Mouse (Mus musculus): ENCODE data around the gene Msmb.
A peak's percentile ranks its signal among the peaks of the same experiment; 100 is the strongest.
"Not testable (repeated sequence)": the region's sequence is repeated elsewhere in the genome, so short reads cannot be mapped to it uniquely, and the experiment has no call there.

The Msmb gene

DNA sequence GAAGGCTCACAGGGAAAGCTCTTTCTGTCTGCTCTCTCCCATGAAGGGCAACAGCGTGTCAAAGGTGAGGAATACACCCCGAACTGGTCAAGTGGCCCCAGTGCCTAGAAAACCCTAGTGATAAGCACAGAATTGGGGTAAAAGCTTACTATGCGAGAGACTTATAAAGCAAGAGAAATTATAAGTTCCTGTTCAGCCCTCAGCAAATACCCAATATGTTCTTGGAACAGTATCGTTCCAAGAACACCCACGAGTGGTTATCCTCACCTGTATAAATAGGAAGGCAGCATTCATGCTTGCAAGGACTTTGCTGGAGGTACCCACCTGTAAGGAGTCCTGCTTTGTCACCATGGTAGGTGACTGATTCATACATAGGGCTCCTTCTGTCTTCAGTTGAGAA lies at the start of gene Msmb:
Gene Msmb, plus strand, starts transcription at position 301 of the 400 bp plus-strand sequence.
- DNase-seq (ENCODE audit: low spot score in 2 of 2): no peak

DNA sequence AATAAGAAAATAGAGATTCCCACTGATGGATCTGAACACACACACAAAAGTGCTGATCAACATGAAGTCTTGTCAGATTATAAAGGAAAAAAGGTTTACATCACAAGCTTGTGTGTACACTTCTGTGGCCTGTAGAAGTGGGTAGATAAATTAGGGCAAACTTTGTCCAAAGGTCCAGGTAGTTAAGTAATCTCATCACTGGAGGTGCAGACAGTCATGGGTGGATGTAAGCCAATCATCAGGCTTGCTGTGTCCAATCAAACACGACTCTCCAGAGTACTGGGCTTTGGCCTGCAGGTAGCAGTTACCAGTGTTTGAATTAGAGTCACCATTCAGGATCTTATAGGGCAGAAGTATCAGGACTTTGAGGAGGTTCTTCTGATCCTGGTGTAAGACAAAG lies 48.8 kb upstream of the Msmb start:
- no peak for DNase-seq (ENCODE audit: low spot score in 2 of 2)

DNA sequence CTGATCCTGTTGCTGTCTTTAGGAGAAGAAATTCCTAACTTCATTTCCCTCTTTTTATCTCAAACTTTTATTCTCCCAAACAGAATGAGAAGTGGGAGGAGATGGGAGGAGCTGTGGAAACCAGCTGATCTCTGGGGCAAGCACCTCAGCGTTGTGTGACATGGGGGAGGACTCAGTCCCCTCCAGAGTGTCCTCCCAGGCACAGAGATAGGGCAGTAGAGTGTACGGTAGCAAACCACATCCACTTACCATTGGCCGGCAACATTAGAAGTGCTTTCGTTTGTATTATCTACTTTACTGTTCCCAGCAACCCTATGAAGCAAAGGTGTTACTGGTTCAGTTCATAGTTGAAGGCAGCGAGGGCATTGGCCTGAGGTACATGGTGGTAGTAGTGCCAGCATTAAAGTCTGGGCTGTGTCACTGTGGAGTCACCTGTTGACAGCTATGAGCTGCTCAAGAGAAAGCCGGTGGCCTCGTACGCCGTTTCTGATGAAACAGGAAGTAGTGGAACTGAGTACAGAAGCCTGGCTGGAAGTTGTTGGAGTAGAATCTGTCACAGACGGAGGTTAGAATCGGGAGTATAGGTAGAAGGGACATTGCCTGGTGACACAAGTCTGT lies 48.2 kb upstream of the Msmb start:
- DNase-seq (ENCODE audit: low spot score in 2 of 2): peak; percentile 22 to 29

DNA sequence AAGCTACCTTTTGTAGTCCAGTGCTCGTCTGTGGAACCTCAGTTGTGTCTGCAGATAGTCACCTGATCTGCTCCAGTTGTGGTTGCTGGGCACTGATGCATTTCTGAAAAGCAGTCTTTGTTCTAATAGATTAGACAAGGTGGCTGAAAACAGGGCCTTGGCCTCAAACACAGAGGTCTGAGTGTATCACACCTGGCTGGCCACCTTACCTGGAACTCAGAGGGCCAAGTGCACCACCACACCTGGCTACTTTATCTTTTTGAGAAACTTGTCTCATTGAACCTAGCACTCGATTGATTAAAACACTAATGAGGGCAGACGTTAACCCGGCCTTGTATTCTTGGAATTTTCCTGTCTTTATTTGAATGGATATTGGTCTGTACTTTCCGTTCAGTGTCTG lies 46.2 kb upstream of the Msmb start:
- DNase-seq (ENCODE audit: low spot score in 2 of 2): no peak

DNA sequence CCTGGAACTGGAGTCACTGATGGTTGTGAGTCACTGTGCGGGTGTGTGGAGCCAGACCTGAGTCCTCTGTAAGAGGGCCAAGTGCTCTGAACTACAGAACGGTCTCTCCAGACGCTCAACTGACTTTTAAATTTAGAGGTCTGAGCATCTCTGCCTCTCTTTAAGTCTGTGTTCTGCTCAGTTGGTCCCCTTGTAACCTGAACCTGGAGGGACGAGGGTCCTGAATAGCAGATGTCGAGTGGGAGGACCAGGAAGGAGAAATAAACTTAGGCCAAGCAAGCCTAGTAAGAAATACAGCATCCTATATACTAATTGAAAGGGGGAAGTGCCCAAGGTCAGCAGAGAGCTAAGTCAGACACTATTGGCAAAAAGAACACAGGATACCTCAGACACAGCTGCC lies 45.1 kb upstream of the Msmb start:
- DNase-seq (ENCODE audit: low spot score in 2 of 2): no peak

DNA sequence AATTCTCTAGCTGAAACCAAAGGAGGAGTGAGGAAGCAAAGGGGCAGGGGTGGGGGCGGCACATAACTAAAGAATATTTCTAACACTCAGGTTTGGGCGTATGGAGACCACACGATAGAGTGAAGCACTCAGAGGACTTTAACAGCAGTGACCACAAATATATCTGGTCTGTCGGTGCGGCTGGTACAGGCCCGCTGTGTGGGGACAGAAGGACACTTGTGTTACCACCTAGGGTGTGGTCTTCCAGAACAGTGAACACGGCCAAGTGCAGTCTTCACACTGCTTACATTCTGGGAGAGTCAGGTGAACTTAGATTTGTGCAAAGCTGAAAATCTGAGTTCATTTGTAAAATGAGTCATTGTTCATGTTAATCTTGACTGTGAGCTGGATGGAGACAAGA lies 44.1 kb upstream of the Msmb start:
- DNase-seq (ENCODE audit: low spot score in 2 of 2): no peak

DNA sequence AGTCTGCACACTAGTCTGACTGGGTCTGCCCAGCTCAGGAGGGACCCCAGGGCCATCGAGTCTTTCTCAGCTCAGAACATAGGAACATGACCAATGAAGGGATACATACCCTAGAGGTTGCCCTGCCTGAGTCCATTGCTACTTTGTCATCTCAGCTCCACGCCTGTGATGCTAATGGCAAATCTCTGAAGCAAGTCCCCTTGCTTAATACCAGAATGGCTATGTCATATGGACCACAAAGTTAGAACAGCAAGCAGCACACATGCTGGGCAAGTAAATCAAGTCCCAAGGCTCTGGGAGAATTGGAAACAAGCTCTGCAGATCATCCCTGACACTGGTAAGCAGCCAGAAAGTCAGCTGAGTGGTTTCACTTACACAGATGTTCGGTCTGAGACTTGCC lies 42.9 kb upstream of the Msmb start:
- peak in 1 of 2 experiments; percentile 19 for DNase-seq (ENCODE audit: low spot score in 2 of 2)

DNA sequence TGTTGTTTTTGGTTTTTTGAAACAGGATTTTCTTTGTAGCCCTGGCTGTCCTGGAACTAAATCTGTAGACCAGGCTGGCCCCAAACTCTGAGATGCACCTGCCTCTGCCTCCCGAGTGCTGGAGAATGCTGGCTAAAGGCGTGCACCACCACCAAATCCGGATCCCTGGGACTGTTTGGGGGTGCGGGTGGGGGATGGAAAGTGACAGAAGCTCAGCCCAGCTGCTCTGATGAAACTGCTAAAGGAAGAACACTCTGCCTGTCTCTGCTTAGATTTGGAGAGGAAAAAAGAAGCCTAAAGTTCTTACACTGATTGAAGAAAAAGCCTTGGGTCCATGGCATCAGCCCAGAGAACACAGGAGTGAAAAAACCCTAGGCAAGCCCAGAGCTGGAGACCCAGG lies 38.3 kb upstream of the Msmb start:
- no peak for DNase-seq (ENCODE audit: low spot score in 2 of 2)

DNA sequence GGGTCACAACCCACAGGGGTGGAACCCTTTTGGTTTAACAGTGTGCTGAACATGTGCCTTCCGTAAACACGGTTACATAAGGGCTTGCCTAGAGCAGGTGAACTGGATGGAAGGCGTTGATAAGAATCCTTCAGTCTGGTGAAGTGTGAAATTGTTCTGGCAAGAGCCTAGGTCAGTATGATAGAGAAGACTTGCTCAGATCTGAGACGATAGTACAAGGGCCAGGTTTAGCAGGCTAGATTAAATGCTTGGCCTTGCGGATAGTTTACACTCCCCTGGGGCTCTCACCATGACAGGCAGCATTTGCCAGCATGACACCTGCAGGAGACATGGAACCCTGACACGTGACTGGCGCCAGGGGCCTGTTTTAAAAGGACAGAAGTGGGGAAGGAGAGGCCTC lies 36.2 kb upstream of the Msmb start:
- no peak for DNase-seq (ENCODE audit: low spot score in 2 of 2)

DNA sequence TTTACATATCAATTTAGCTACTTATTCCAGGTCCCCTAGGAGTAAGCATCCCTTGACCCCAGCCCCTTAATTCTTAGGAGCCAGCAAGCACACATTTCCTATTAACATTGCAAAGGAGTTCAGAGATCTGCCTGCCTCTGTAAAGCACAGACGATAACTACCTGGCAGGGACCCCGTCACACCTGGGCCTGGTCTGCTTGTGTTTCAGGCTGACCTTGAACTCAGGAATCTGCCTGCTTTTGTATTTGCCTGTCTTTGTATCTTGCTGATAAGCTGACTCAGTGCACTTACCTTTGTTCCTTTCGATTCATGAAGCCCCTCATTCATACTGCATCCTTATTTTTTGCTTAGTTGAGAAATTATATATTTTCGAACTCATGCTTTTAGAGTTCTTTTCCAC lies 34.9 kb upstream of the Msmb start:
- DNase-seq (ENCODE audit: low spot score in 2 of 2): no peak

DNA sequence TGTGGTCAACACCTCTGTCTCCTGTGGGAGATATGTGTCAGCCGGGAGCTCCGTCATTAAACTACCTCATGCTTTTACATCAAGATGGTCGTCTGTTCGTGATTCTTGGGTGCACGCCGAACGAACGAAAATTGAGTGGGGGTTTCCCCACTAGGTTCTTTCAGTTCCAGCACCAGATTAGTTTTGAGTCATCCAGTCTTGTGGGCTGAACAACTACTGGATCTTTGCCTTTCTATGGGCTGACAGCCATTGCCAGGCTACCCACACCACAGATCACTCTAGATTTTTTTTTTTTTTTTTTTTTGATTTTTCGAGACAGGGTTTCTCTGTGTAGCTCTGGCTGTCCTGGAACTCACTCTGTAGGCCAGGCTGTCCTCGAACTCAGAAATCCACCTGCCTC lies 29.7 kb upstream of the Msmb start:
- not testable (repeated sequence) for DNase-seq (ENCODE audit: low spot score in 2 of 2)

DNA sequence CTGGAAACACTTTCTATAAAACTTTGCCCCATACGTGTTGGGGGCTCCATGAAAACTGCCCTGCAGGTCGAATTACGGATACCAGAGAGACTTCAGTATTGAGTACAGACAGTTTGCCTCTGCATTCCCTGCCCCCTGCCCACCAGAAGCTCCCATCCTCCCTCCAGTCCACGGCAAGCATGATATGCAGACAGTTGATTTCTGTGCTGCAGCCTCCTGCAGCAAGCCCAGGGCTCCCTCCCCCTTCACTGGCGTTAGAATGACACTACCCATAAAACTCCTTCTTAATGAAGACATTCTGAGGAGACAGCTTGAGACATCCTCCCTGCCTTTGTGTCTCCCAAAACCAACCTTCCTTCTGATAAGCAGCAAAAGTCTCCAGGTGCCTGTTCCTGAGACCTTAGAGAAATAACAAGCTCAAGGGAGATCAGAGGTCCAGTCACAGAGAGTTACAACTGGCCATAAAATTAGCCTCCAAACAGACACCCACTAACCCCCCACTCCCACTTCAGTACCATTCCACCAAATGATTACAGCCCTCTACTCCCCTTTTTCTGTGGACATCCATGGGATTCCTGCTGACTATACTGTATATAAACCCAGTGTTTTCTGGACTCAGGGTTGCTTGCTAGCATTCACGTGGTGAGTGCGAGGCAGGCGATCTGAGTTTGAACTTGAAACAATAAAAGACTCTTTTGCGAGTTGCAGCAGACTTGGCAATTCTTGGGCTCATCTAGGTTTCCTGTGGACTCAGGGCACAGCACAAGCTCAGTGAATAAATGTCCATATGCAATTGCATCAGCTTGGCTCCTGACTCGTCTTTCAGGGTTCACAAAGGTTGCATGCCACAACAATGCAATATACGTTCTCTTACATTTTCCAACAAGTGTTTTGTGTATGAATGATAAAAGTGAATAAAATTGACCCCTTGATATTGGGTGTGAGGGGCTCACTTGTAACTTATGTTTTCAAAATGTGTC lies 20.6 kb upstream of the Msmb start:
- DNase-seq (ENCODE audit: low spot score in 2 of 2): no peak

DNA sequence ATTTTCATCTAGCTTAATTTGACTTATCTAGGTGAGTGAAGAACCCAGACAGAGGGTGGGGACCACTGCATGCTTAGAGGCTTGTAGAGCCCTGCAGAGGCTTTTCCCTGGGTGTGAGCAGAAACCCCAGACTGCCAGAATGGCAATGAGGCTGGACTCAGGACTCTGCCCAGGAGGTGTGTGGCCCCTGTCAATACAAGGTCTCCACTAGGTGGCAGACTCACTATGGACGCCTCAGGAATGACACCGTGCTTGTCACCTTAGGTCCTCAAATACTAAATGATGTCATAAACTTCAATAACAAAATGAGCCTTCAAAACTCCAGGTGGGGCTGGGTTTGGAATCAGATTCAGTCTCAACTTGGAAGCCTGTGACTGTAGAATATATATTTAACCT lies 19.9 kb upstream of the Msmb start:
- no peak for DNase-seq (ENCODE audit: low spot score in 2 of 2)

DNA sequence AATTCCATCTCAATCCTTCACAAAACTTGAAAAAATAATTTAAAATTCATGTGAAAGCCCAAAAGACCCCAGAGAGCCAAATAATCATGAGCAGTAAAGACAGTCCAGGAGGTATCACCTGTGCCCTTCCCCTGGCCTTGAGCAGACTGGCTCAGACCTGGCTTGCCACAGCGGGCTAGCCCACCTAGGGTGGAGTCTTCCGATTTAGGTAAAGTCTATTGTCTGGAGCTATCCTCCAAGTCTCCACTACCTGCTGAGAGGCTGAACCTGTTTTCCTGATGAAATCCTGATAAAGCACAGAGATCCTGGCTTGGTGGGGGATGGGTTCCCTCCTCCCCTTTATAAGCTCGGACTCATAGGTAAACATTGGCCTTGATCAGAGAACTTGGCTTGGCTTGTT lies 17.6 kb upstream of the Msmb start:
- no peak for DNase-seq (ENCODE audit: low spot score in 2 of 2)

DNA sequence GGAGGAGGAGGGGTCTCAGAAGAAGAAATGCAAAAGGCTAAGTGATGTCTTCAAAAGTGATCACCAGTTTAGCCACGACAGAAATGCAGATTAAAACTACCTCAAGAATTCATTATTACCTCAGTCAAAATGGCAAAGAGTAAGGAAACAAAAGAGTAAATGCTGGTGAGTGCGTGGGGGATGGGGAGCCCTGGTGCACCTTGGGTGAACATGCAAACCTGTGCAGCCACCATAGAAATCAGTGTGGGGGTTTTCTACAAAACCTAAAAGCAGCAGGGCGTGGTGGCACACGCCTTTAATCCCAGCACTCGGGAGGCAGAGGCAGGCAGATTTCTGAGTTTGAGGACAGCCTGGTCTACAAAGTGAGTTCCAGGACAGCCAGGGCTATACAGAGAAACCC lies 16.6 kb upstream of the Msmb start:
- DNase-seq (ENCODE audit: low spot score in 2 of 2): not testable (repeated sequence)

DNA sequence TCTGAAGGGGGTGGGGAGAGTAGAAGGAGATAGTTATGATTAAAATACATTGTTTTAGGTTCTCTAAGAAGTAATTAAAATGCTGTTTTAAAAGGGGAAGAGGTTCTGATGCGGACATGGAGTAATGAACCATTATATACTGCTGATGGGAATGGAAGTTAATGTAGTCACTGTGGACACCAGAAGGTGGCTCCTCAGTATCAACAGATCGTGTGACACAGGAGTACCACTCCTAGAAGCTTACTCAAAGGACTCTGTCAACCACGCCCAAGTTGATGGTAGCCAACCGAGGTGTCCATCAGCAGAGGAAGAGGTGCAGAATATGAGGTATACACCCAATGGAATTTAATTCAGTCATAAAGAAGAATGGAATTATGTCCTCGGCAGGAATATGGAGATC lies 13.4 kb upstream of the Msmb start:
- DNase-seq (ENCODE audit: low spot score in 2 of 2): no peak

DNA sequence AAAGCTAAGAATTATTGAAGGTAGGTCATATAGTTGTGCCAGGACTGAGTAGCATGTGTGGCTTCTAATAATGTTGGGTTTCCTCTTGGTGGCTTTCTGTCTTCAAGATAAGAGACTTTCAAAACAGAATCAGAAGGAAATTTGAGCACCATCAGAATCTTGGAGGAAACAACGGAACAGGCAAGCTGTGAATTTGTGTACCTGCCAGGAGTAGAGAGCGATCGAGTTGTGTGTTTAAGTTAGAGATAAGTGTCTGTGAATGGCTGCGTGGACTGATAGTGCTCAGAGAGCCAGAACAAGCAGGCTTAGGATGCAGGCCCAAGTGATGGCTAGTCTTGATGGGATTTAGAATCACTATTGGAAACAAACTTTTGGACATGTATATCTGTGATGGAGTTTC lies 10.0 kb upstream of the Msmb start:
- DNase-seq (ENCODE audit: low spot score in 2 of 2): no peak

DNA sequence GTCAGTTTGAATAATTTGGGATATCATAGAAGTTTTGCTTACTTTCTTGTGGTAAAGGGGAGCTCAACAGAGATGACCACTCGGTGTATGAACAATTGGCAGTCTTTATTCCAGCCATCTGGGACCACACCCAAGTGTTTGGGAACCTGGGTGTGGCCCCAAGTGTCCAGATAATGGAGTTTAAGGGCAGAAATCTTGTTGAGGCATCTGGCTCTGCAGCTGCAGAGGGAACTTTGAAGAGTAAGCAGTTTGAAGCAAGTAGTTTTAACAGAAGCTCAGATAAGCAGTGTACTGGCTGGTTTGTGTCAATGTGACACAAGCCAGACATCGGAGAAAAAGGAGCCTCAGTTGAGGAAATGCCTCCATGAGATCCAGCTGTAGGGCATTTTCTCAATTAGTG lies 7.5 kb upstream of the Msmb start:
- peak; percentile 8 to 18 for DNase-seq (ENCODE audit: low spot score in 2 of 2)

DNA sequence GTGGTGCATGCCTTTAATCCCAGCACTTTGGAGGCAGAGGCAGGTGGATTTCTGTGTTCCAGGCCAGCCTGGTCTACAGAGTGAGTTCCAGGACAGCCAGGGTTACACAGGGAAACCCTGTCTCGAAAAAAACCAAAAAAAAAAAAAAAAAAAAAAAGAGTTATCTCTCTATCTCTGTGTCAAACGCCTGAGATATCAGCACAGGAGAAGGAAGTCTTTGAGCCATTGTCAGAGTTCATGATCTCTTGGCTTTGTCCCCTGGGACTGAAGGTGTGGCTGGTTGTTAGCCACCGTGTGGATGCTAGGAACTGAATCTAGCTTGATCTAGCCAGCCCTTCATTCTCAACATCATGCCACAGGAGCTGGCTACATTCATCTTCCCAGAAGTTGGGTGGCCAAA lies 5.4 kb upstream of the Msmb start:
- DNase-seq (ENCODE audit: low spot score in 2 of 2): not testable (repeated sequence)

DNA sequence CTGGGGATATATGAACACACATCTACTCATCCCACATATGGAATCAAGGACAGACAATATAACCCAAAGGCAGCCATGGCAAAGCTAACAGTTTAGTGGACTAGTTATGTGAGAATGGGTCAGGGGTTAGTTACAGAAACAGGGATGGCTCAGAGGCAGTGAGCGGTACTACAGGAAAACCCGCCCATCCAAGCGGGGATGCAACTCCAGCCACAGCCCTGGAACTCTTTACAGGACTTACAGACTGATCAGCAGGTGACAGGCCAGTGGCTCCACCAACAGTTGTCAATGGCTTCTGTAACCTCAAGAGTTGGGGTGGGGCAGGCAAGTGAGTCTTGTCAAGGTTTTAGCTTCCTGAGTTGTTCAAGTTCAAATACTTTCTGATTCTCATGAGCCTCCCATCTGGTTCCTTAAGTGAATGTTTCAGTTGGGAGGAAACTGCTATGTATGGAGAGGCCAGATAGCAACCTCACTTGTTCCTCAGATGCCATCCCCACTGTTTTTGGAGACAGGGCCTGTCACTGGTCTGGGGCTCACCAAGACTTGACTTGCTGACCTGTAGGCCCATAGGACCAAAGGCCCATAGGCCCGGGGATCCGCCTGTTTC lies 1.4 kb upstream of the Msmb start:
- DNase-seq (ENCODE audit: low spot score in 2 of 2): no peak

DNA sequence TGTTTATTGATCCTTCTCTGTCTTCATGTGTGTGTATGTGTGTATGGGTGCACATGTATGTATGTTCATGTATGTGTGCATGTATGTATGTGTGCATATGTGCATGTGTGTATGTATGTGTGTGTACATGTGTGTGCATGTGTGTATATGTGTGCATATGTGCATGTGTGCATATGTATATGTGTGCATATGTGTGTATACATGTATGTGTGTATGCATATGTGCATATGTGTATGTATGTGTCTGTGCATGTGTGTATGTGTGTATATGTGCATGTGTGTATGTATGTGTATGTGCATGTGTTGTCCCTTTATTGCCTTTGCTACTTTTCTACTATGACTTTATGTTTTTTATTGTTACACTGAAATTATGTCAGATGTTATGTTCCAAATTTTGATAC lies 2.9 kb downstream of the Msmb start:
- DNase-seq (ENCODE audit: low spot score in 2 of 2): no peak

DNA sequence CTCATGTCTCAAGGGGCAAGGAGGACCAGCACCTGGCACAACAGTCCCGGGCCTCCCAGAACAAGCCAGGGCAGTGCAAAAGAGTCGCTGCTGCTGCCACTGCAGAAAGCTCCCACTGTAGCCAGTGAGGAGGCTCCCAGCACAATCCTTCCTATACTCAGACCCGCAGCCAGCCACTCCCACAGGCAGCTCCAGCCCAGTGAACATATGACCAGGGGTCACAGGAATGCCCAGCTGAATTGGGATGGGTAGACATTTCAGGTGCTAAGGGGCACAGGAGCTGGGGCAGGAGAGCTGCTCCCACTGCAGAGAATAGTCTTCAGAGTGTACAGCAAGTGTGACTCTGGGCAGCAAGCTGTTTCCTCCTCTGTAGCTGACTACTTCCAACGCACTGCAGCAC lies 3.6 kb downstream of the Msmb start:
- DNase-seq (ENCODE audit: low spot score in 2 of 2): no peak
